Mouse (Mus musculus) liver, postnatal 0 days (tissue): ENCODE results near the gene Prkar1a.

ENCODE experiments used
- CTCF ChIP-seq: sonication (generic); IDR thresholded peaks from 2 replicates; pipeline ENCODE4 v1.5.1; 2016; ENCODE audit warnings: antibody characterized with exemption, low read depth
- EP300 ChIP-seq: IDR thresholded peaks from 2 replicates; pipeline ENCODE4 v1.6.1; 2016; ENCODE audit warnings: antibody characterized with exemption, low read depth, mild to moderate bottlenecking

- TF ChIP-seq CTCF (no peak), EP300 (no peak)
These were observed 47.3 kb downstream of the Prkar1a start for GRCm38 (mm10) chr11:109696519-109696918.
